Mouse (Mus musculus) gastrocnemius, postnatal 4 days (tissue): ENCODE measurements at regions not wholly inside any gene's neighbourhood (a gene's known extent, or its start where the extent isn't known, plus 50 kb on each side); places are given as distances from the start of the nearest gene placed in this dataset.

Experiments
- DNase-seq, 2 experiments: peaks; one replicate each; pipeline ENCODE4 v3.0.0; 2021 to 2022; ENCODE audit warnings: low spot score in 2 of 2, mixed read lengths in 2 of 2

DNA sequence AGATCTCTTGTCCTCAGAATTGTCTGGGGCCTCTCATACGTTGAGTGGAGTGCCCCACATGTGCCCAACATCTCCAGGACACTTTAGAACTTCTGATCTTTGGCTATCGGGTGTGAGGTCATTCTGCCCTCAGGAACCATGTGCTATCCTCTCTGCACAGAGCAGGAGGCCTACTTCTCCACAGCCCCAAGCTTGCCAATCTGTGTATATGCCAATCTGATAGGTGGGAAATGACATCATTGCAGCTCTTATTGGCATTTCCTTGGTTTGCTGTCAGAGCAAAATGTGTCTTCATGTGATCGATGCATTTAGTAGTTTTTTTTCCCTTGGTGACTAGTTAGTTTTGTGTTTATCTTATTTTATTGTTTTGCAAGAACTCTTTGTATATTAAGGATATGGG, 108.8 kb upstream of the Ptpn1 start:
- DNase-seq, result no peak

DNA sequence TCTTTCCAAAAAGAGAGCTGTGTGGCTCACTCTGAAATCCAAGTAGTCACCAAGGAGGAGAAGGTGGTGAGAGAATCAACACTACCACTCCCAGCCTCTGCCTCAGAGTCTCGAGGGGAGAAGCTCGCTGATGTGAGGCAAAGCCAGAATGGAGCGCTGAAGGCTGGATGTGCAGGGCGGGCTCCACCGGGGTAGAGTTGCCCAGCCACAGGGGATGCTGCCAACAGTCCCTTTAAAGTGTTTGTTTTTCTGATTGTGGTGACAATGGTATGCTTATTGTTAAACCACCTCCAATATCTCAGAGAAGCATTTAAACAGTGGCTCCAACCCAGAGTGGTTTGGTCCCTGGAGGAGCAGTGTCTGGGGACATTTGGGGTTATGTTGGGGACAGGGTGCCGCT, 110.7 kb upstream of the Ptpn1 start:
- no peak for DNase-seq

- no peak for DNase-seq
Observed at GRCm38 (mm10) chr2:167818799-167819198, 113.1 kb upstream of the Ptpn1 start.

DNA sequence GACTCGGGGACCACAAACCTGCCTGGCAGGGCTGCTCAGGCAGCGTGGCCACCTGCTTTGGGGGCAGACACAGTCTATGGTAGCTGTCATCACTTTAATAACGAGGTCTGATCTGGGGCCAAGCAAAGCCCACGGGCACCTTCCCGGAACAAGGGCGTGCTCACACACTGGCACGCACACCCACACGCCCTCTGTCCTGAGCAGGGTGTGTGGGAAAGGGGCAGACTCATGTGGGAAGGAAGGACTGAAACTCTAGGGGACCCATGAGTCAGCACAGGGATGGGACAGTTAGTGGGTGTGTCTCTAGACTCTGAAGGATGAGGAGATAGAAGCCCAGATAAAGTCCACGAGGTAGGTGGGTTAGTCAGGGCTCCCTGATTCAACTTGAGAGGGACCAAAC, 114.8 kb upstream of the Ptpn1 start:
- DNase-seq, result no peak

DNA sequence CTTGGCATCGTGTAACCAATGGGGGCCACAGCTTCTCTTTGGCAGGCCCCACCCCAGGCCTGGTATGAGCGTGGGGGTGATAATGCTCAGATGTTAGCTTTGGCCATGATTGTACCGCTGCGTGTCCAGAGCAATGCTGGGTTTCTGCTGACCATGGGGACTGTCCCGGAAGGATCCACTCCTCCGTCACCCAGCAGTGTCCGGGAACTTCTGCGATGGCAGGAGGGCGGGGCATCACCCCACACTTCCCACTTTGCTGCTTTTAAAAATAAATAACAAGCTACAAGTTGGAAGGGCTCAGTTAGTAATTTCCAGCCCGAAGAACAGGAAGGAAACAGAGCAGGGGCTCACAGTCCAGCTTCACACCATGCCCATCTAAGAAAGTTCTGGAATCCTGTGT, 116.7 kb upstream of the Ptpn1 start:
- DNase-seq, result no peak

- DNase-seq, result no peak
Observed at GRCm38 (mm10) chr2:167809256-167809655, 119.6 kb upstream of the Tmem189 start.

GRCm38 (mm10) chr2:167805629-167806304, 116.1 kb upstream of the Tmem189 start:
- no peak for DNase-seq

DNA sequence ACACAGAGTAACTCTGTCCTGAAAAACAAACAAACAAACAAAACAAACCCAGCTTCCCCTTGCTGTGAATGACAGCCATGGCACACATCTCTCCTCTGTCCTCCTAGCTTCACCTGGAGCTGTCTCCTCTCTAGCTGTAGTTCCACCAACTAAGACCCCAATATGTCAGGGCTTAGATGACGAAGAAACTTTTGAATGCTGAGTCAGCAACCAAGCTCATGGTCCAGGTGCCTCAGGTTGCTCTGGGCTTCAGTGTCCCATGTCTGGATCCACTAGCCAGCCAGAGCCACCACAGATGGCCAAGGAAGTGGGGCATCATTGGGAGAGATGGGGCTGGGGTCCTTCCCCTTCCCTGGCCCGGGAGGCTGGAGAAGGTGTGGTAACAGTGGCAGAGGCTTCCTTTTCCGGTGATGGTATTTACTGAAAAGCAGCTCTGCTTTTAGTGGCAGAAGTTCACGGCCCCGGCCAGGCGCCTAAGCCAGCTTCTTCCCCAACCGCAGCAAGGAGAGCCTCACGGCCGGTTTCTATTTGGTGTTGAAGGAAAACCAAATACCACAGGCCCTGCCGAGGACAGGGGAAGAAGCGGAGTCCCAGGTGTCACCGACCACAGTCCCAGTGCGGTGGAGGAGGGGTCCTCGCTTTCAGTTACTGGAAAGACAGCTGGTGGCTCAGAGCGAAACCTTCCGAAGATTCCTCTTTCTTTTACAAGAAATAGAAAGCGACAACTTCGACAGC, 115.0 kb upstream of the Tmem189 start:
- DNase-seq, result no peak

GRCm38 (mm10) chr2:167802494-167802893, 112.9 kb upstream of the Tmem189 start:
- DNase-seq, result no peak

DNA sequence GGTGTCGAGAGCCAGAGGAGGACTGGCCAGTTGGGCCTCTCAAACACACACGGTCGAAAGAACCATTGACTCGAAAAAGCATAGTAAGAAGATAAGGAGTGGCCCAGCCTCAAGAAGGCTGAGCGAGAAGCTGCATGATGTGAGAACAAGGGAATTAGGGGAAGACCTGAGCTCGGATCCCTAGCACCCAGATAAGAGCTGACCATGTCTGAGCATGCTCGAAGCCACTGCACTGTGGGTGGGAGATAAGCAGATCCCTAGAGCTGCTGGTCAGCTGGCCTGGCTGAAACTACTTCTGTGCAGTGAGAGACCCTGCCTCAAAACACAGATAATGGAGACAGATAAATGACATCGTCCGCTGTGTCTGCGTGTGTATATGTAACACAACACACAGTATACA, 111.8 kb upstream of the Tmem189 start:
- no peak for DNase-seq

- no peak for DNase-seq
Observed at GRCm38 (mm10) chr2:167800648-167801245, 111.1 kb upstream of the Tmem189 start.

GRCm38 (mm10) chr2:167799629-167800387, 110.2 kb upstream of the Tmem189 start:
- DNase-seq, result no peak

DNA sequence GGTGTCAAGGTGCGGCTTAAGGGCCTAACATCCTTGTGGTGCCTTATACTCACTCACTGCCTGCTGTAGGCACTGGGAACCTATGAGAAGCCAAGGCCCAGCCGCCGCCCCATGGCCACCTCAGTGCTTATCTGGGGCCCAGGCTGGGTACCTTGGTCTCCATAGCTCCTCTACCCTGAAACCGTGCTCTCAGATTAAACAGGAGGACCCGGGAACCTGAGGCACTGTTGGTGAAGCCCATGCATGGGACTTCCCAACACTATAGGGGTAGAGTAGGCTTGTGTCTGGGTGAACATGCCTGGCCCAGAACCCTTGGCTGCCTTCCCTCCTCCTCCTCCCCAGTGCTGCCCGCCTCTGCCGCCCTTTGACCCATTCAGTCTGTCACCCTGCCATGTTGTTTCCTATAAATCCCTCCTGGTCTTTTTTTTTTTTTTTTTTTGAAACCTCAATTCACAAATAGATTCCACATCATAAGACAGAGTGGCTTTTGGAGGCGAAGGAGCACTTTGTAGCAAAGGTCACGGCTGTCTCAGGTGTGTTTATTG, 109.4 kb upstream of the Tmem189 start:
- DNase-seq, result no peak

DNA sequence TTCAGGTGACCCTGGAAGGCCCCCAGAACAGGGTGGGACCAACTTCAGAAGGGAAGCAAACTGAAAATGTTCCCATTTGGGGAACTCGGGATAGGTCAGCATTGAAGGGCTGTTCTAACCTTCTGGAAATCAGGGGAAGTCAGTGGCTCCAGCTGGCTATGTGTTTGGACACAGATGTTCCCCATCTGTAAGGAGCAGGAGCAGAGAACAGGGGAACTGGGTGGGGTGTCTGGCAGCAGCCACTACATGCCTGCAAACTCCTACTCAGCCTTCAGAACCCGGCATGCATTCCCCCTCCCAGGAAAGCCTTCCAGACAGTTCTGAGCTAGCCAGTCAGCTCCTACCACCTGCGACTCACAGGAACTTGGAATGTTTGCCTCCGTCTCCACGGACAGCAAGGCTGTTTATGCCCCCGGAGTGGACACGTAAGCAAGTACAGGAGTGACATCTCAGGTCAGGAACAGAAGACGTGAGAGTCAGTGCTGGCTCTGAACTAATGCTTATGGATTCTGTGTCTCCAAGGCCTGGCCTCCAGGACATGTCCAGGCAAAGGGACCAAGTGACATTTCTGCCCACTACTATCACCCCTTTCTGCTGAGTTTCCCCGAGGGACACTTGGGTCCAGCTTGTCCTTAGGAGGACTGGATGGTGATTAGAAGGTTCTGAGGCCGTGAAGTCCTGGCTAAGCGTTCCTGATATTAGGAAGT, 108.6 kb upstream of the Tmem189 start:
- no peak for DNase-seq

DNA sequence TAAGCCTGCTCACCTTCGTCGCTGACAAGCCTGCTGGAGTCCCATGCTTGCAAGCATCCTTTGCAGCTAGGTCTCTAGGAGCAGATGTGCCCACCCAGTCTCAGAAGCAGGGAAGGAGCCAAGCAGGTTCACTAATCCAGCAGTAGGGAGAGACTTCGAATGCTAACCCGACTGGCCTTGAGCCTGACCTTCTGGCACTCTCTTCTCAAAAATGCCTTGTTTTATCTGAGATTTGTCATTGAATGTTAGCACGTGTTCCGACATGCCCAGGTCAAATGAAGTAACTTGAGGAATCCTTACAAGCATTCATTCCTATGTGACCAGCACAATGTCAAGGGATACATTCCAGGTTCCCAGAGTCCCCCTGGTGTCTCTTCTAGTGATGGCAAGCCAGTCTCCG, 105.9 kb upstream of the Tmem189 start:
- no peak for DNase-seq

- DNase-seq, result no peak
Observed at GRCm38 (mm10) chr2:167793916-167794315, 104.3 kb upstream of the Tmem189 start.

DNA sequence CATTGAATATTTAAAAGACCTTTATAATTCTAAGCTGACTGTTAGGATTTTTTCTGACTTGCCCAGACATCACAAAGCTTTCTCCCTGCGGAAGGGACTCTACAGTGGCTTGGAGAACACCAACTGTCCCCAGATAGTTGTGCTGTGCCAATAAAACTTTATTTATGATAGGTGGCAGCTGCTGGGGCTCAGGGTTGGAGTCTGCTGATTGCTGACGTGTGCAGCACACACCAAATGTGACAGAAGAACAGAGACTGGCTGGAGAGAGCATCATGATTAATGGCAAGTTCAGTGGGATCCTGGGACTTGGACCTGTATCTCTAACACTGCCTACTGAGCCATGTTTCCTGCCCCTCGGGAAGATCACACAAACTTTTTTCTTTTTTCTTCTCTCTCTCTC, 103.1 kb upstream of the Tmem189 start:
- no peak for DNase-seq

- no peak for DNase-seq
Observed at GRCm38 (mm10) chr2:167792330-167792729, 102.7 kb upstream of the Tmem189 start.

- DNase-seq, result no peak
Observed at GRCm38 (mm10) chr2:167789471-167789923, 99.9 kb upstream of the Tmem189 start.

GRCm38 (mm10) chr2:167786951-167787350, 97.3 kb upstream of the Tmem189 start:
- no peak for DNase-seq

GRCm38 (mm10) chr2:167784353-167784752, 94.7 kb upstream of the Tmem189 start:
- DNase-seq, result no peak
